Mouse (Mus musculus): ENCODE data around the gene Alkbh6. TPM values are rescaled to one million over a fixed set of nuclear protein-coding genes. Genes with fewer than 3 reads are reported as not detected.

Gene Alkbh6
- polyA plus RNA-seq, 1 experiment from 2014 or later, result 79.0 TPM

DNA sequence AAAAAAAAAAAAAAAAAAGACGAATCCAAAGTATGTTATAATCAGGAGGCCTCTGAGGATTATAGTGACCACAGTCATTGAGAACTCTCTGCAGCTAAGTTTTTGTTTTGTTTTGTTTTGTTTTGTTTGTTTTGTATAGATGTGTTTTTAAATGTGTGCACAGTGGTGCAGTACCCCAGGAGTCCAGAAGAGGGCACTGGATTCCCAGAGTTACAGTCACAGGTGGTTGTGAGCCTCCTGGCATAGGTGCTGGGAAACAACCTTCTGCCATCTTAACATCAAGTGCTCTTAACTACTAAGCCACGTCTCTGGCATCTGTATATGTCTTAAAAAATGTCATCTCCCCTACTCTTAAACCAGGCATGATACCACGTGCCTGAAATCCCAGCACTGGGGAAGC, 7.6 kb upstream of the Alkbh6 start:
- no peaks in the 10 kb centered on the region for H3K4me1 ChIP-seq
- no peak for ATAC-seq (ENCODE audit: low FRiP score)
- H3K27me3 ChIP-seq, result no peaks in the 10 kb centered on the region
- no peaks in the 10 kb centered on the region for H3K9me3 ChIP-seq
- H3K36me3 ChIP-seq (replicated peaks), result peaks cover 91% of the 10 kb centered on the region
- H3K4me2 ChIP-seq, result no peak overlapping the region
- H3K4me3 ChIP-seq (replicated peaks), result no peak overlapping the region
- no peak overlapping the region for H3K9ac ChIP-seq
- no peak overlapping the region for H3K27ac ChIP-seq
- WGBS, result 47% methylated on average over 3 of the region's 3 CpGs

DNA sequence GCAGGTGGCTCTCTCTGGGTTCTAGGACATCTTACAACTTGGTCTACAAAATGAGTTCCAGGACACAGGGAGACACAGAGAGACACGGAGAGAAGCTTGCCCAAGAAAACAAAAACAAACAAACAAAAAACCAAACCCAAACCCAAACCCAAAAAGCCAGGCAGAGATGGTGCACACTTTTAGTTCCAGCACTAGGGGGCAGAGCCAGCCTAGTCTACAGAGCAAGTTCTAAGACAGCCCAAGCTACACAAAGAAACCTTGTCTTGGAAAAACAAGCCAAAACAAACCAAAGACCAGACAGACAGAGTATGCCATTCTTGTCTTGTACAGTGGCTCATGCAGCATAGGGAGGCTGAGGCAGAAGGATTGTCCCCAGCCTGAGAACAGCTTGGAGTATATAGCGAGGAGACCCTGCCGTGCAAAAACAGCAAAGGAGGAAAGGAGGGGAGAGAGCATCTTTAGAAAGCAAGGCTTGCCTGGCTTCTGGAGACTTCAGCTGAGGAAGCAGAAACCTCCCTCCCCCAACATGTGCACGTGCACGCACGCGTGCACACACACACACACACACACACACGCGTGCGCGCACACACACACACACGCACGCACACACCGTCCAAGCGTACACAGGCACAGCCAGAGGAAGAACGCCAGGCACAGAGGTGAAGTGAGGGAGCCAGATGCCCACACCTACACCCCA, 2.3 kb upstream of the Alkbh6 start:
- Histone ChIP-seq H3K4me3 (replicated peaks) (no peak overlapping the region), H3K9ac (no peak overlapping the region), H3K27me3 (no peaks in the 10 kb centered on the region), H3K27ac (no peak overlapping the region), H3K36me3 (replicated peaks) (peaks cover 53% of the 10 kb centered on the region), H3K9me3 (no peaks in the 10 kb centered on the region), H3K4me1 (peaks cover 21% of the 10 kb centered on the region), H3K4me2 (no peak overlapping the region)
- WGBS, result 97% methylated on average over 16 of the region's 16 CpGs
- no peak for ATAC-seq (ENCODE audit: low FRiP score)

DNA sequence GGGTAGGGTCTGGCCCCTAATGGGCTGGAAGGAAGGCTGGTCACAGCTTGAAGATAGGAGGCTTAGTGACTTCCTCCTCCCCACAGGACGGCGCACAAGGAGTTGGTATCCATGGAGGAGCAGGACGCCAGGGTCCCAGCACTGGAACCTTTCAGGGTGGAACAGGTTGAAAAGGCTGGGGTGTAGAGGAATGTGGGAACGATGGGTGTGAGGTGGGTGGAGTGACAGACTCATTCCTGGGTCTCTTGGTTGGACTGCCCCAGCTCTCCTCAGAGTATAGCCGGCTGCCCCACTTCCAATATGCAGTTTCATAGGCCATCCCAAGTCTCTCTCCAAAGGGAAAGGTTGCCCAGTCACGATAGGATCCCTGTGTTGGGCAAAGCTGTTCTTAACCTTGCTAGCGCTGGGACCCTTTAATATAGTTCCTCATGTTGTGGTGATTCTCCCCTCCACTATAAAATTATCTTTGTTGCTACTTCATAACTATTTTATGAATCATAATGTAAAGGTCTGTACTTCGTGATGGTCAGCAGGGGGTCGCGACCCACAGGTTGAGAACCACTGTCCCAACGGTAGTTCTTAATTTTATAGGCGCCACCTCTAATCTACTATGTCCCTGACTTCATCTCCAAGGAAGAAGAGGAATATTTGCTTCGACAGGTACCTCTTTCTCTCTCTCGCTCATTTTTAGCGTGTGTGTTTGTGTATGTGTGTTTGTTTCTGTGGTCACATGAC, 1.0 kb downstream of the Alkbh6 start:
- no peaks in the 10 kb centered on the region for H3K9me3 ChIP-seq
- WGBS, result 70% methylated on average over 15 of the region's 15 CpGs
- H3K27ac ChIP-seq, result no peak overlapping the region
- ATAC-seq (ENCODE audit: low FRiP score), result no peak
- H3K36me3 ChIP-seq (replicated peaks), result peaks cover 33% of the 10 kb centered on the region
- no peaks in the 10 kb centered on the region for H3K27me3 ChIP-seq
- H3K4me3 ChIP-seq (replicated peaks), result peak overlapping the region; percentile 69
- H3K9ac ChIP-seq, result peak overlapping the region; percentile 80
- peaks cover 24% of the 10 kb centered on the region for H3K4me1 ChIP-seq
- H3K4me2 ChIP-seq, result peak overlapping the region; percentile 94

DNA sequence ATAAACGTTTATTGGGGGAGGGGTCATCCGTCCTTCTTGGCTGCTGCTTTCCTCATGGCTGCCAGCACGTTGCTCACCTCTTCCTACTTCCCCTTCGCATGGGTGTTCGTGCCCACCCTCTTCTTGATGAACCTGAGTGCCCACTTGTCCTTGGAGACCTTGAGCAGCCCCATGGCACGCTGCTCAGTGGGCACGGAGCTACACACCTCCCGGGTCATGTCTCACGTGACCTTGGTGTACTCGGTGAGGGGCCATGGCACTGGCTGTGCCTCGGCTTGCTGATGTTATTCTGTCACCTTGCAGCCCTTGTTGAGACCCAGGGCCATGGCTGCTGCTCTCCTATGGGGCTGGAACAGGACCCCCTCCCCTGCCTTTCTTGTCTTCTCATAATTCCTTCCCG, 1.6 kb downstream of the Alkbh6 start:
- Histone ChIP-seq H3K4me3 (replicated peaks) (no peak overlapping the region), H3K27me3 (no peaks in the 10 kb centered on the region), H3K36me3 (replicated peaks) (peaks cover 30% of the 10 kb centered on the region), H3K9ac (no peak overlapping the region), H3K4me2 (no peak overlapping the region), H3K9me3 (no peaks in the 10 kb centered on the region), H3K27ac (no peak overlapping the region), H3K4me1 (peaks cover 30% of the 10 kb centered on the region)
- ATAC-seq (ENCODE audit: low FRiP score), result no peak
- WGBS, result 90% methylated on average over 12 of the region's 12 CpGs

DNA sequence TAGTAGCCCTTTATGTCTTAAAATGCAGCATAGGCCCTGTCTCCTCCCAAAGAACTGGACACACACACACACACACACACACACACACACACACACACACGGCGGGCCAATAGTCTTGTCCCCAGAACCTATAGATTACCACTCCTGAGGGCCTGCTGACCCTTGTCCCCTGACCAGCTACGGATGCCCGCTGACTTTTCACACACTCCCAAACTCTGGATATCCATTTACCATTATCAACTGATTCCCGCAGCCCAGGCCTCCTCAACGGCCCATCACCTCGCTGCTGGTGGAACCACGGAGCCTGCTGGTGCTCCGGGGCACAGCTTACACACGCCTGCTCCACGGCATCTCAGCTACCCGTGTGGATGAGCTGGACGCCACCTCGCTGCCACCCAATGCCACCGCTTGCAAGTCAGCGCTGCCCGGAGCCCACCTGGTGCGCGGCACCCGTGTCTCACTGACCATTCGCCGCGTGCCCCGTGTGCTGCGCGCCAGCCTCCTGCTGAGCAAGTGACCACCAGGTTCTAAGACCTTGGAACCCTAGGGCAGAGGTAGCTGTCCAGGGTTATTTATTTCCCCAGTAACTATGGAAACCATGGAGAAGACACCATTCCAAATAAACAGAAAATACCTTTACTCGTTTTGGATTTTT, 5.3 kb downstream of the Alkbh6 start:
- 49% methylated on average over 27 of the region's 27 CpGs for WGBS
- Histone ChIP-seq H3K9me3 (no peaks in the 10 kb centered on the region), H3K36me3 (replicated peaks) (peaks cover 9% of the 10 kb centered on the region), H3K4me2 (no peak overlapping the region), H3K9ac (no peak overlapping the region), H3K27me3 (no peaks in the 10 kb centered on the region), H3K4me3 (replicated peaks) (no peak overlapping the region), H3K27ac (no peak overlapping the region), H3K4me1 (peaks cover 24% of the 10 kb centered on the region)
- no peak for ATAC-seq (ENCODE audit: low FRiP score)

DNA sequence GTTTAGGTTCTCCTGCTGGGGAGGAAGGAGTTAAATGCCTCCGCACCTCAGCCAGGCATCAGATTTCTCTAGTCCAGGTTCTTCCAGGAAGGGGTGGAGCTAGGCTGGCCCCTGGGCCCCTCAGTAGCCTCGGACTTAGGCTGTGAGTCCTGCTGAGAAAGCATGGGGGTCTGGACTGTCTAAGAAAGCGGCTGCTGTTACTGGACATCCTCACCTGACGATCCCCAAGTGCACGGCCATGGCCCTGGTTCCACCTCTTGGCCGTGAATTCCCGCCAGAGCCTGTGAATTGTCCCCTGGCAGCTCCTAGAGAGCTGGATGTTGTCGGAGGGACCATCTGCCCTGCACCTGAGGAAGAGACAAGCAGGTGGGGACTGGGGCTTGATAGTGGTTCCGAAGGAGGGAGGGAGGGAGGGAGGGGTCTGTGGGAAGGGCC, 6.2 kb downstream of the Alkbh6 start, which contains the start of gene Syne4:
Gene Syne4 (plus strand): TSS at position 87 of the 435 bp plus-strand sequence.
- Histone ChIP-seq H3K9ac (peak within 1 kb of the TSS; percentile 48), H3K27ac (no peak within 1 kb of the TSS), H3K4me1 (peaks cover 16% of the 10 kb centered on the region), H3K27me3 (no peaks in the 10 kb centered on the region), H3K9me3 (no peaks in the 10 kb centered on the region), H3K36me3 (replicated peaks) (peaks cover 9% of the 10 kb centered on the region), H3K4me2 (peak within 1 kb of the TSS; percentile 44), H3K4me3 (replicated peaks) (peak within 1 kb of the TSS; percentile 31)
- 4% methylated on average over 9 of the region's 9 CpGs for WGBS
- no peak for ATAC-seq (ENCODE audit: low FRiP score)

DNA sequence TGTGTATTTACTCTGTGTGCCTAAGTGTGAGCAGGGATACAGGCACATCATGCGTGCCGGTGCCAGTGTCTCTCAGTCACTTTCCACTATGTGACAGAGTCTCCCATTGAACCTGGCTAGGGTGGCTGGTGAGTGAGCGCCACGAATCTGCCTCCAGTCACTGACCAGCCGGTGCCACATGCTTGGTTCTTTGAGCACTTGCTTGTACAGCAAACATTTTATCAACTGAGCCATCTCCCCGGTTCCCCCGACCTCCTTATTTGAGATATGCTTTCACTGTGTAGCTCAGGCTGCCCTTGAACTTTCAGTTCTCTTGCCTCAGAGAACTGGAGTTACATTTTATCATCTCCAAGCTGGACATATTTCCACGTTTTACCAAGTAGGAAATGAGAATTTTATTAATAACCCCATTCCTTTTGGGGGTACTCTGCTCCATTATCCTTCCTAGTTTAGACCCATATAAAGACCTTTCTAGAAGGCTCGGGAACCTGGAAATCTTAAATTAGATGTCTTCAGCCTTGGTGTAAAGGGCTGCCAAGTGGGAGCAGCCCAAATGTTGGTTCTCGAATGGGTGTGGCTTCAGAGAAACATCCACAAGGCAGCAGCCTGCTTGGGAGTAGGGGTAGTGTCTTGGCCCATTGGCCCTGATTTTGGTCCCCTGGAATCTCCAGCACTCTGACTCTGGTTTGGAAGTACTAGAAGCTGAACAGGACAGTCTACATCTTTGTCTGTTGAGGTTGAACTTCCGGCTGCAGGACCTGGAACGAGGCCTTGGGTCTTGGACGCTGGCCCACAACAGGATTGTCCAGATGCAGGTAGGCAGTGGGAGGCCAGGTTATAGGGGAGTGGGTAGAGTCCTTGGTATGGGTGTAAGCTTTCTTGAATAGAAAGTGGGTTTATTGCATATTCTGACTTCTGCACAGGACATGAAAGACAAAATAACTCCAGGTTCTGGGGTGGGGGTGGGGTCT, 7.3 kb downstream of the Alkbh6 start:
- Histone ChIP-seq H3K4me3 (replicated peaks) (peak overlapping the region; percentile 31), H3K27me3 (no peaks in the 10 kb centered on the region), H3K4me1 (peaks cover 15% of the 10 kb centered on the region), H3K36me3 (replicated peaks) (peaks cover 9% of the 10 kb centered on the region), H3K27ac (no peak overlapping the region), H3K9me3 (no peaks in the 10 kb centered on the region), H3K9ac (0 out of 2 replicates have a peak overlapping the region, but pooled peaks have one; percentile 30), H3K4me2 (peak overlapping the region; percentile 44; the same call in 1 of the 2 replicates)
- WGBS, result 80% methylated on average over 13 of the region's 13 CpGs
- no peak for ATAC-seq (ENCODE audit: low FRiP score)

DNA sequence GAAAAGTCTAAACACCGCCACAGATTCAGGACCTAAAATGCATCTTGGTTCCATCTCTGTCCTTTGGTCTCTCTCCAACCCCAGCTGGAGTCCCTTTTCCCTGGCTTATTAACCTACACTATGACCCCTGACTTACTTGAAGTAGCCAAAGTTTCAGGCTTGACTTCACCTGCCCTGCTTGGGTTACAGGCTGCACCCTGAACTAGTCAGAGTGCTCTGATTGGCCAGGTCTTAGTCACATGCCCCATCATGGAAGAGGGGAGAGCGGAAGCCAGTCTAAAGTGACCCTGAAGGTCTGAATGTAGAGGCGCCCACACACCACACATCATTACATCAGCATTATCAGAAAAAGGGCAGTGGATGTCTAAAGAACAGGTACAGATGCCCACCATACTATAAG, 9.6 kb downstream of the Alkbh6 start:
- Histone ChIP-seq H3K36me3 (replicated peaks) (peaks cover 2% of the 10 kb centered on the region; the same call in 1 of the 2 replicates), H3K9me3 (no peaks in the 10 kb centered on the region), H3K27ac (no peak overlapping the region), H3K9ac (no peak overlapping the region), H3K4me2 (no peak overlapping the region), H3K4me1 (peaks cover 28% of the 10 kb centered on the region), H3K27me3 (no peaks in the 10 kb centered on the region), H3K4me3 (replicated peaks) (no peak overlapping the region)
- WGBS, result 89% methylated on average over 3 of the region's 3 CpGs
- no peak for ATAC-seq (ENCODE audit: low FRiP score)

DNA sequence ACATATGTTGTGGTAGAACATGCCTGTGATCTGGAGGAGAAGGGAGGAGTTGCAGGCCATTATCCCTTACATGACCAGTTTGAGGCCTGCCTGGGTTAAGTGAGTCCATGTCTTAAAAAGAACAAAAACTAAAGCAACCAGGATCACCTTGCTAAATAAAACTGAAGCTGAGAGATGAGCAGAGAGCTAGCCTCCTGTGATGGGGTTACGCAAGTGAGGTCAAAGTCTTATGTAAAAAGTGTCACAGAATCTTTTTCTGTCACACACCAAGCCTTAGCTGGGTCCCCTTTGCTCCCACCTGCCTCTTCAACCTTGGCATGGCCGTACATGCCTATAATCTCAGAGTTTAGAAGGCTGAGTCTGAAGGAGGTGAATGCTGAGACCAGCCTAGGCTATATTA, 12.4 kb downstream of the Alkbh6 start:
- Histone ChIP-seq H3K9me3 (peaks cover 4% of the 10 kb centered on the region; the same call in 1 of the 2 replicates), H3K36me3 (replicated peaks) (no peaks in the 10 kb centered on the region), H3K4me1 (peaks cover 17% of the 10 kb centered on the region), H3K4me2 (peak overlapping the region; percentile 89), H3K27me3 (0 out of 2 replicates have a peak, but pooled peaks cover 5% of the 10 kb centered on the region), H3K27ac (no peak overlapping the region), H3K4me3 (replicated peaks) (peak overlapping the region; percentile 78; the same call in 1 of the 2 replicates), H3K9ac (peak overlapping the region; percentile 83)
- no peak for ATAC-seq (ENCODE audit: low FRiP score)
- 90% methylated on average over 2 of the region's 2 CpGs for WGBS

DNA sequence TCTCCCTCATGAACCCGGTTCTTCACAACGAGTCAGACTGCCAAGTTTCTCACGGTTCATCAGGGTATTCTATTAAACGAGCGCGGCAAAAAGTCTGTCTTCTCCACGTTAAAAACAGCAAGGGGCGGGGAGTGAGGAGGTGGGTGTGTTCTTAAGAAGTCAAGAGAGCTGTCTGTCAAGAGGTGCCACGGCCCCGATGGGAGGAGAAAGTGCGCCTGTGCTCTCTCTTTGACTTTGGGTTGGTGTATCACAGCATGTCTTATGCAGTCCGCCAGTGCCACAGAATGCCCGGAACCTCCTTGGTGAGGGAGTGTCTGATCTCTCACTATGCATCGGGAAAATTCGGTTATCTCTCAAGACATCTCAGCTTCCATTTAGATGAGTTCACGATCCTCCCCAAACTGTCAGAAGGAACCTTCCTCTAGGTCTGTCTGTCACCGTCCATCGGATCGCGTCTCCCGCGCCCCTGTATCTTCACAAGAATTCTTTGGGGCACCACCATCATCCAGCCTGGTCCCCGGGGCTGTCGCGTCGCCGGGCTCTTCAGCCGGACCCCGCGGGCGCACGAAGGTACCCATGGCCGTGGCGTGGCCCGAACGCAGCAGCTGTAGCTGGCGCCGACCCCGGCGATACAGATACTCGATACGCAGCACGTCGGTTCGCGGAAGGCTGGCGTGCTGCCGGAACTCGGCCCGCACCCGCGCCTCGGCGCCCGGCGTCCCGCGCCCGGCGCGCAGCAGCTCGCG, 13.2 kb downstream of the Alkbh6 start, which contains the start of gene E130208F15Rik:
Gene E130208F15Rik (plus strand): TSS at position 202 of the 746 bp plus-strand sequence.
- Histone ChIP-seq H3K4me1 (peaks cover 17% of the 10 kb centered on the region), H3K9me3 (peaks cover 4% of the 10 kb centered on the region; the same call in 1 of the 2 replicates), H3K27me3 (0 out of 2 replicates have a peak, but pooled peaks cover 5% of the 10 kb centered on the region), H3K4me2 (peak within 1 kb of the TSS; percentile 89), H3K9ac (peak within 1 kb of the TSS; percentile 83), H3K36me3 (replicated peaks) (no peaks in the 10 kb centered on the region), H3K27ac (peak within 1 kb of the TSS; percentile 85), H3K4me3 (replicated peaks) (peak within 1 kb of the TSS; percentile 78)
- peak; percentile 63 for ATAC-seq (ENCODE audit: low FRiP score)
- WGBS, result 1% methylated on average over 63 of the region's 63 CpGs

DNA sequence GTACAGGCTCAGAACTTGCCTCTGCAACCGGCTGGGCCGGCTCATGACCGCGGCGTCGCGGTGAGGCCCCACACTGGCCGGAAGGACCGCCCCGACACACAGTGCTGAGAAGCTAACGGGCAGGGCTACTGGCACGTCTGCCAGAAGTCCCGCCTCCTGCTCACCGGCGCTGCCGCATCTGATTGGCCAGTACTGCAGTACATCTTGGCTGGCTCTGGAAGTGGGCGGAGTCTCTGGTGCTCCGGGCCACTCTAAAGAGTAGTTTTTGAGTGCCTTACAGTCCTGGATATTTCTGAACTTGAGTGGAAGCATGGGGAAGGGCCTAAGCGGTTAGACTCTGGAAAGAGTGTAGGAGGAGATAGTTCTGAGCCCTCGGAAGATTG, 13.8 kb downstream of the Alkbh6 start:
- WGBS, result under 1% methylated on average over 20 of the region's 20 CpGs
- H3K27me3 ChIP-seq, result peaks cover 8% of the 10 kb centered on the region; the same call in 1 of the 2 replicates
- no peaks in the 10 kb centered on the region for H3K36me3 ChIP-seq (replicated peaks)
- H3K4me2 ChIP-seq, result peak overlapping the region; percentile 89
- ATAC-seq (ENCODE audit: low FRiP score), result peak; percentile 99
- H3K9me3 ChIP-seq, result peaks cover 4% of the 10 kb centered on the region; the same call in 1 of the 2 replicates
- peak overlapping the region; percentile 85 for H3K27ac ChIP-seq
- H3K9ac ChIP-seq, result peak overlapping the region; percentile 83
- H3K4me3 ChIP-seq (replicated peaks), result peak overlapping the region; percentile 78
- peaks cover 17% of the 10 kb centered on the region for H3K4me1 ChIP-seq

Data from forebrain, embryonic 12.5 days (tissue).